Mouse (Mus musculus) CH12.LX (cell line): Measurements from ENCODE around the gene Trmt112. TPM values are rescaled to one million over a fixed set of nuclear protein-coding genes. Genes with fewer than 3 reads are reported as not detected.

Source experiments
- DNase-seq: peaks from one replicate; pipeline ENCODE4 v3.0.0-alpha.2; 2013; ENCODE audit errors: extremely low read depth
- H3K27ac ChIP-seq: 2 replicates; pipeline ENCODE4 v1.5.1; 2012; ENCODE audit warnings: low read depth, mild to moderate bottlenecking, control low read depth, moderate library complexity; ENCODE audit not compliant: insufficient read depth
- H3K27me3 ChIP-seq: replicated peaks from 2 replicates; pipeline ENCODE3; 2012; ENCODE audit warnings: inconsistent platforms
- H3K36me3 ChIP-seq, 2 experiments: replicated peaks in 1 of 2; 2 replicates each; pipeline versions ENCODE3 to v1.6.1; 2012; ENCODE audit warnings: inconsistent platforms in 1 of 2, low read length in 1 of 2, mild to moderate bottlenecking in 1 of 2, mixed read lengths in 1 of 2, moderate library complexity in 1 of 2; ENCODE audit not compliant: control insufficient read depth in 1 of 2, insufficient read depth in 1 of 2
- H3K4me1 ChIP-seq, 2 experiments: 2 replicates each; pipeline ENCODE4 v1.6.1; 2012; ENCODE audit warnings: inconsistent platforms in 1 of 2, moderate library complexity in 1 of 2; ENCODE audit not compliant: insufficient read depth in 2 of 2, control insufficient read depth in 1 of 2
- H3K4me2 ChIP-seq: 2 replicates; pipeline ENCODE4 v1.6.1; 2012; ENCODE audit warnings: low read depth, mild to moderate bottlenecking, control low read depth; ENCODE audit not compliant: poor library complexity, insufficient read depth, severe bottlenecking
- H3K4me3 ChIP-seq, 3 experiments: fragments of 150-350 bp in 1 of 3; sonication (generic) in 1 of 3; replicated peaks in 1 of 3; 2 replicates each; pipeline versions ENCODE3 to v1.5.1; 2011 to 2012; ENCODE audit warnings: low read depth in 2 of 3, low read length in 2 of 3, mild to moderate bottlenecking in 2 of 3, moderate library complexity in 2 of 3, control low read depth in 1 of 3, improper control_type of control experiment in 1 of 3, inconsistent platforms in 1 of 3, mixed read lengths in 1 of 3; ENCODE audit not compliant: poor library complexity in 1 of 3
- H3K79me2 ChIP-seq: replicated peaks from 2 replicates; pipeline ENCODE4 v1.6.1; 2012; ENCODE audit warnings: mild to moderate bottlenecking, moderate library complexity; ENCODE audit not compliant: control insufficient read depth, poor library complexity, insufficient read depth, severe bottlenecking; ENCODE audit errors: extremely low read depth
- H3K9ac ChIP-seq: 2 replicates; pipeline ENCODE4 v1.6.1; 2012; ENCODE audit warnings: low read depth, mild to moderate bottlenecking, control low read depth, moderate library complexity; ENCODE audit not compliant: insufficient read depth
- H3K9me3 ChIP-seq: replicated peaks from 2 replicates; pipeline ENCODE3; 2012; ENCODE audit warnings: low read length, inconsistent platforms, mixed read lengths
- BHLHE40 ChIP-seq: IDR thresholded peaks from 2 replicates; pipeline ENCODE4 v1.6.1; 2011; ENCODE audit warnings: mild to moderate bottlenecking, low read depth, low read length, improper control_type of control experiment
- CHD1 ChIP-seq: IDR thresholded peaks from 2 replicates; pipeline ENCODE4 v1.6.1; 2012; ENCODE audit warnings: low read depth, low read length, improper control_type of control experiment, inconsistent platforms
- CHD2 ChIP-seq: IDR thresholded peaks from 2 replicates; pipeline ENCODE4 v1.6.1; 2011; ENCODE audit warnings: low read length, improper control_type of control experiment
- CTCF ChIP-seq, 2 experiments: IDR thresholded peaks in 1 of 2; conservative IDR thresholded peaks in 1 of 2; 2 replicates each; pipeline ENCODE4 v1.5.1; 2011 to 2012; ENCODE audit warnings: low read depth in 2 of 2, low read length in 2 of 2, improper control_type of control experiment in 1 of 2, inconsistent platforms in 1 of 2, mild to moderate bottlenecking in 1 of 2, moderate library complexity in 1 of 2
- EP300 ChIP-seq: IDR thresholded peaks from 2 replicates; pipeline ENCODE4 v1.6.1; 2011; ENCODE audit warnings: low read length, improper control_type of control experiment
- HCFC1 ChIP-seq: IDR thresholded peaks from 2 replicates; pipeline ENCODE4 v1.6.1; 2012; ENCODE audit warnings: low read depth, mild to moderate bottlenecking, inconsistent platforms, low read length, improper control_type of control experiment
- JUN ChIP-seq: IDR thresholded peaks from 2 replicates; pipeline ENCODE4 v1.6.1; 2011; ENCODE audit warnings: low read depth, mild to moderate bottlenecking, low read length, improper control_type of control experiment, moderate library complexity; ENCODE audit not compliant: insufficient read depth
- KAT2A ChIP-seq: IDR thresholded peaks from 2 replicates; pipeline ENCODE4 v1.6.1; 2012; ENCODE audit warnings: low read length, improper control_type of control experiment, inconsistent platforms; ENCODE audit not compliant: insufficient replicate concordance
- MAFK ChIP-seq: IDR thresholded peaks from 2 replicates; pipeline ENCODE4 v1.6.1; 2011; ENCODE audit warnings: low read length, improper control_type of control experiment; ENCODE audit not compliant: insufficient replicate concordance
- MAX ChIP-seq: IDR thresholded peaks from 2 replicates; pipeline ENCODE4 v1.6.1; 2011; ENCODE audit warnings: low read length, improper control_type of control experiment
- MAZ ChIP-seq: IDR thresholded peaks from 2 replicates; pipeline ENCODE4 v1.6.1; 2012; ENCODE audit warnings: low read depth, mild to moderate bottlenecking, inconsistent platforms, low read length, improper control_type of control experiment, moderate library complexity
- MXI1 ChIP-seq: IDR thresholded peaks from 2 replicates; pipeline ENCODE4 v1.6.1; 2011; ENCODE audit warnings: mild to moderate bottlenecking, low read depth, low read length, improper control_type of control experiment
- MYC ChIP-seq: IDR thresholded peaks from 2 replicates; pipeline ENCODE4 v1.6.1; 2011; ENCODE audit warnings: low read depth, mild to moderate bottlenecking, improper control_type of control experiment, low read length
- NELFE ChIP-seq: IDR thresholded peaks from 2 replicates; pipeline ENCODE4 v1.6.1; 2011; ENCODE audit warnings: low read depth, low read length, improper control_type of control experiment
- NRF1 ChIP-seq: IDR thresholded peaks from 2 replicates; pipeline ENCODE4 v1.6.1; 2014; ENCODE audit warnings: low read depth, mild to moderate bottlenecking, inconsistent platforms, low read length, improper control_type of control experiment, moderate library complexity
- PAX5 ChIP-seq: IDR thresholded peaks from 2 replicates; pipeline ENCODE4 v1.6.1; 2012; ENCODE audit warnings: low read length, inconsistent platforms, mixed read lengths
- POLR2AphosphoS2 ChIP-seq: IDR thresholded peaks from 2 replicates; pipeline ENCODE4 v1.6.1; 2011; ENCODE audit warnings: low read depth, low read length, improper control_type of control experiment
- RAD21 ChIP-seq: IDR thresholded peaks from 2 replicates; pipeline ENCODE4 v1.6.1; 2011; ENCODE audit warnings: low read depth, mild to moderate bottlenecking, low read length, improper control_type of control experiment, moderate library complexity
- RCOR1 ChIP-seq: conservative IDR thresholded peaks from 2 replicates; pipeline ENCODE4 v1.6.1; 2012; ENCODE audit warnings: low read depth, mild to moderate bottlenecking, inconsistent platforms, low read length, improper control_type of control experiment
- SIN3A ChIP-seq: IDR thresholded peaks from 2 replicates; pipeline ENCODE4 v1.6.1; 2012; ENCODE audit warnings: low read length, improper control_type of control experiment, inconsistent platforms
- SMC3 ChIP-seq: IDR thresholded peaks from 2 replicates; pipeline ENCODE4 v1.6.1; 2011; ENCODE audit warnings: low read depth, low read length, improper control_type of control experiment
- TBP ChIP-seq: conservative IDR thresholded peaks from 2 replicates; pipeline ENCODE4 v1.6.1; 2011; ENCODE audit warnings: low read depth, low read length, improper control_type of control experiment
- TCF12 ChIP-seq: IDR thresholded peaks from 2 replicates; pipeline ENCODE4 v1.6.1; 2014; ENCODE audit warnings: low read depth, mild to moderate bottlenecking, inconsistent platforms, low read length, improper control_type of control experiment
- USF1 ChIP-seq: IDR thresholded peaks from 2 replicates; pipeline ENCODE4 v1.6.1; 2014; ENCODE audit warnings: low read depth, mild to moderate bottlenecking, inconsistent platforms, low read length, improper control_type of control experiment
- ZKSCAN1 ChIP-seq: IDR thresholded peaks from 2 replicates; pipeline ENCODE4 v1.6.1; 2012; ENCODE audit warnings: low read depth, inconsistent platforms, low read length, improper control_type of control experiment, borderline replicate concordance
- ZNF384 ChIP-seq: IDR thresholded peaks from 2 replicates; pipeline ENCODE4 v1.6.1; 2012; ENCODE audit warnings: low read depth, low read length, improper control_type of control experiment, inconsistent platforms
- dilution Hi-C: fragments of 300-500 bp; cut with MboI; formaldehyde crosslinking; loops from 2 replicates; pipeline ENCODE4 v1.14.3; 2020; ENCODE audit warnings: low sequenced_read_pairs; ENCODE audit not compliant: extremely low pct_unique_long_range_greater_than_20kb, extremely low pct_ligation_motif_present
- in situ Hi-C: fragments of 300-500 bp; cut with MboI; formaldehyde crosslinking; loops from 3 replicates; pipeline ENCODE4 v1.14.3; 2019; ENCODE audit warnings: low sequenced_read_pairs, low pct_ligation_motif_present, low pct_unique_long_range_greater_than_20kb, mixed read lengths
- polyA plus RNA-seq: library from polyadenylated mRNA; unstranded; fragments of >175 nt; gene quantifications from 2 replicates; pipeline ENCODE4 v1.2.1, GENCODE M21; 2012; ENCODE audit warnings: low read depth; ENCODE audit not compliant: insufficient read length
- total RNA-seq, 2 experiments: library from RNA; depleted of rRNA; stranded (reverse); fragments of 300-350 nt in 1 of 2; fragments of >200 nt in 1 of 2; gene quantifications; 2 replicates each; pipeline ENCODE4 v1.2.3; 2012 to 2014

The Trmt112 gene
- total and polyA plus RNA-seq, 3 experiments, result 97.9 to 212 (median 198) TPM

DNA sequence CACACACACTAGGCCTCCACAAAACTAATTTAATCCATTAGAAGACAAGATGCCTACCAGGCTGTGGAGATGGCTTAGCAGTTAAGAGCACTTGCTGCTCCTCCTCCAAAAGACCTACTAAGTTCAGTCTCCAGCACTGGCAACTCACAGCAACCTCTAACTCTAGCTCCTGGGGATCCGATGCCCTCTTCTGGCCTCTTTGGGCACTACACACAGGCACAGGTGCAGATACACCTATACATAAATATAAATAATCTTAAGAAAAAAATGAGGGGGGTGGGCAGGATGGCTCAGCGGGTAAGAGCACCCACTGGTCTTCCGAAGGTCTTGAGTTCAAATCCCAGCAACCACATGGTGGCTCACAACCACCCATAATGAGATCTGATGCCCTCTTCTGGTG lies 26.8 kb downstream of the Trmt112 start:
- peaks cover 0 to 11% of the 10 kb centered on the region in 2 experiments for H3K36me3 ChIP-seq
- no peak overlapping the region for H3K27ac ChIP-seq
- no peak overlapping the region for H3K9ac ChIP-seq
- no peak overlapping the region for H3K4me2 ChIP-seq
- no peaks in the 10 kb centered on the region for H3K79me2 ChIP-seq
- no peak overlapping the region for H3K4me3 ChIP-seq
- dilution Hi-C loops, result no loop called here
- peak; percentile 37 for DNase-seq
- TF ChIP-seq RCOR1 (no peak), JUN (no peak), MYC (no peak), MXI1 (no peak), SIN3A (no peak), CHD2 (no peak), HCFC1 (no peak), EP300 (no peak), NRF1 (no peak), ZNF384 (no peak), USF1 (no peak), MAX (no peak), TBP (no peak), MAZ (no peak), PAX5 (no peak), CTCF (conservative IDR thresholded peaks at IDR 0.05 in 1 of 2, IDR thresholded peaks at IDR 0.05 in 1 of 2; ENCODE audit: low read depth in 2 of 2, low read length in 2 of 2) (peak in 1 of 2 experiments; percentile 56; a peak in 3 of 4 replicates), RAD21 (peak; percentile 43)
- no peaks in the 10 kb centered on the region for H3K27me3 ChIP-seq
- H3K9me3 ChIP-seq, result no peaks in the 10 kb centered on the region
- in situ Hi-C loops, result loop anchor here (5.0 kb wide), 1 partner anchor 86 kb away; no protein-coding TSS in a partner anchor
- H3K4me1 ChIP-seq, result peaks cover 7 to 12% of the 10 kb centered on the region in 2 experiments

DNA sequence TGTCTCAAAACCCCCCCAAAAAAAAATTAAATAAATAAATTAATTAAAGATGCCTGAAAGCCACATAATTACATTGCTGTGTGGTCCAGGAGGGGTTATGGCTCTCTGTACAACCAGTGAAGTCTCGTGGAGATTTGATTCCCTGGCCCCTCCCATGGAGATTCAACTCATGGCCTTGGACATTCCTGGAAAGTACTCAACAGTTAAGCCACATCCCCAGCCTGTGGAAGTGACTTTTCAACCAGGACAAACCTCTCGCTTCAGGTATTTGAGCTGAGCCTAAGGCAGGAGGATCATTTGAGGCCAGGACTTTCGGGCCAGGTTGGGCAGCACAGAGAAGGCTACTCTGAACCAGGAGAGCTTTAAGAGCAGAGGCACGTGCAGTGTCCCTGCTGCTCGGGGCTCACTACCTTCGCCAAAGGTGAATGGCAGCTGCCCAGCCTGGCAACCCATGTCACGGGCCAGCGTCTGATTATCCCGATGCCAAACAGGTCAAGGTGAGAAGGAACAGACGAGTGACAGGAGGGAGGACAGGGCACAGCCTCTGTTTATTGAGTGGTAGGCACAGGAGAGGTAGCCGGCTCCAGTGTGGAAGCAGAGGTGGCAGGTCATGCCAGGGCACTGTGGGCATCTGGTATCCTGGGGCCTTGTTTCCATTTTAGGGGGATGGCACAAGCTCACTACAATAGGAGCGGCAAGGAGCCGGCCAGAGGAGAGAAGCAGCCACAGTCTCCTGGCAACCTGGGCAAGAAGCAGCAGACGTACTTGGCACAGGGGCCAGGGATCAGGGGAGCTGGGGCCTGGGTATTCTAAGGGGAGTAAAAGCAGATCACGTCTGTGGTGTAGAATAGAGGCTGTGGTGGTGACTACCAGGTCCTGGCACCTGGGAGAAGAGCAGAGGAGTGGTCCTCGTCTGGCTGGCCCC lies 28.3 kb downstream of the Trmt112 start:
- TF ChIP-seq NELFE, result no peak
- TF ChIP-seq NRF1, result no peak
- TF ChIP-seq BHLHE40, result no peak
- TF ChIP-seq ZKSCAN1, result no peak
- TF ChIP-seq KAT2A, result no peak
- no peak for TF ChIP-seq POLR2AphosphoS2
- TF ChIP-seq ZNF384, result no peak
- TF ChIP-seq MAFK, result no peak
- TF ChIP-seq MAX, result no peak
- TF ChIP-seq SMC3, result no peak
- no peak for TF ChIP-seq RAD21
- TF ChIP-seq JUN, result no peak
- TF ChIP-seq HCFC1, result no peak
- no peak for TF ChIP-seq CHD1
- TF ChIP-seq TCF12, result no peak
- no peak for TF ChIP-seq PAX5
- TF ChIP-seq, all 38 proteins: peak for 0
- Histone ChIP-seq H3K4me3 (no peak overlapping the region), H3K27me3 (no peaks in the 10 kb centered on the region), H3K36me3 (peaks cover 0 to 11% of the 10 kb centered on the region in 2 experiments), H3K27ac (no peak overlapping the region), H3K4me1 (peaks cover 9 to 15% of the 10 kb centered on the region in 2 experiments), H3K79me2 (no peaks in the 10 kb centered on the region), H3K9me3 (no peaks in the 10 kb centered on the region), H3K4me2 (no peak overlapping the region), H3K9ac (no peak overlapping the region)
- DNase-seq, result no peak
- in situ Hi-C loops (loop anchor here (5.0 kb wide), 1 partner anchor 84 kb away; no protein-coding TSS in a partner anchor), dilution Hi-C loops (no loop called here)
